Mouse (Mus musculus) CH12.LX (cell line): ENCODE measurements around the gene Prr5l. TPM values are rescaled to one million over a fixed set of nuclear protein-coding genes. Genes with fewer than 3 reads are reported as not detected.

Source experiments
- DNase-seq: peaks from one replicate; pipeline ENCODE4 v3.0.0-alpha.2; 2013; ENCODE audit errors: extremely low read depth
- H3K27ac ChIP-seq: 2 replicates; pipeline ENCODE4 v1.5.1; 2012; ENCODE audit warnings: low read depth, mild to moderate bottlenecking, control low read depth, moderate library complexity; ENCODE audit not compliant: insufficient read depth
- H3K27me3 ChIP-seq: replicated peaks from 2 replicates; pipeline ENCODE3; 2012; ENCODE audit warnings: inconsistent platforms
- H3K36me3 ChIP-seq, 2 experiments: replicated peaks in 1 of 2; 2 replicates each; pipeline versions ENCODE3 to v1.6.1; 2012; ENCODE audit warnings: inconsistent platforms in 1 of 2, low read length in 1 of 2, mild to moderate bottlenecking in 1 of 2, mixed read lengths in 1 of 2, moderate library complexity in 1 of 2; ENCODE audit not compliant: control insufficient read depth in 1 of 2, insufficient read depth in 1 of 2
- H3K4me1 ChIP-seq, 2 experiments: 2 replicates each; pipeline ENCODE4 v1.6.1; 2012; ENCODE audit warnings: inconsistent platforms in 1 of 2, moderate library complexity in 1 of 2; ENCODE audit not compliant: insufficient read depth in 2 of 2, control insufficient read depth in 1 of 2
- H3K4me2 ChIP-seq: 2 replicates; pipeline ENCODE4 v1.6.1; 2012; ENCODE audit warnings: low read depth, mild to moderate bottlenecking, control low read depth; ENCODE audit not compliant: poor library complexity, insufficient read depth, severe bottlenecking
- H3K4me3 ChIP-seq, 3 experiments: fragments of 150-350 bp in 1 of 3; sonication (generic) in 1 of 3; replicated peaks in 1 of 3; 2 replicates each; pipeline versions ENCODE3 to v1.5.1; 2011 to 2012; ENCODE audit warnings: low read depth in 2 of 3, low read length in 2 of 3, mild to moderate bottlenecking in 2 of 3, moderate library complexity in 2 of 3, control low read depth in 1 of 3, improper control_type of control experiment in 1 of 3, inconsistent platforms in 1 of 3, mixed read lengths in 1 of 3; ENCODE audit not compliant: poor library complexity in 1 of 3
- H3K79me2 ChIP-seq: replicated peaks from 2 replicates; pipeline ENCODE4 v1.6.1; 2012; ENCODE audit warnings: mild to moderate bottlenecking, moderate library complexity; ENCODE audit not compliant: control insufficient read depth, poor library complexity, insufficient read depth, severe bottlenecking; ENCODE audit errors: extremely low read depth
- H3K9ac ChIP-seq: 2 replicates; pipeline ENCODE4 v1.6.1; 2012; ENCODE audit warnings: low read depth, mild to moderate bottlenecking, control low read depth, moderate library complexity; ENCODE audit not compliant: insufficient read depth
- H3K9me3 ChIP-seq: replicated peaks from 2 replicates; pipeline ENCODE3; 2012; ENCODE audit warnings: low read length, inconsistent platforms, mixed read lengths
- BHLHE40 ChIP-seq: IDR thresholded peaks from 2 replicates; pipeline ENCODE4 v1.6.1; 2011; ENCODE audit warnings: mild to moderate bottlenecking, low read depth, low read length, improper control_type of control experiment
- JUN ChIP-seq: IDR thresholded peaks from 2 replicates; pipeline ENCODE4 v1.6.1; 2011; ENCODE audit warnings: low read depth, mild to moderate bottlenecking, low read length, improper control_type of control experiment, moderate library complexity; ENCODE audit not compliant: insufficient read depth
- JUND ChIP-seq: conservative IDR thresholded peaks from 2 replicates; pipeline ENCODE4 v1.6.1; 2011; ENCODE audit warnings: low read depth, low read length, improper control_type of control experiment
- KAT2A ChIP-seq: IDR thresholded peaks from 2 replicates; pipeline ENCODE4 v1.6.1; 2012; ENCODE audit warnings: low read length, improper control_type of control experiment, inconsistent platforms; ENCODE audit not compliant: insufficient replicate concordance
- MAX ChIP-seq: IDR thresholded peaks from 2 replicates; pipeline ENCODE4 v1.6.1; 2011; ENCODE audit warnings: low read length, improper control_type of control experiment
- MAZ ChIP-seq: IDR thresholded peaks from 2 replicates; pipeline ENCODE4 v1.6.1; 2012; ENCODE audit warnings: low read depth, mild to moderate bottlenecking, inconsistent platforms, low read length, improper control_type of control experiment, moderate library complexity
- MEF2A ChIP-seq: IDR thresholded peaks from 2 replicates; pipeline ENCODE4 v1.6.1; 2014; ENCODE audit warnings: low read depth, mild to moderate bottlenecking, inconsistent platforms, low read length, improper control_type of control experiment, borderline replicate concordance
- MYC ChIP-seq: IDR thresholded peaks from 2 replicates; pipeline ENCODE4 v1.6.1; 2011; ENCODE audit warnings: low read depth, mild to moderate bottlenecking, improper control_type of control experiment, low read length
- NELFE ChIP-seq: IDR thresholded peaks from 2 replicates; pipeline ENCODE4 v1.6.1; 2011; ENCODE audit warnings: low read depth, low read length, improper control_type of control experiment
- NRF1 ChIP-seq: IDR thresholded peaks from 2 replicates; pipeline ENCODE4 v1.6.1; 2014; ENCODE audit warnings: low read depth, mild to moderate bottlenecking, inconsistent platforms, low read length, improper control_type of control experiment, moderate library complexity
- PAX5 ChIP-seq: IDR thresholded peaks from 2 replicates; pipeline ENCODE4 v1.6.1; 2012; ENCODE audit warnings: low read length, inconsistent platforms, mixed read lengths
- POLR2A ChIP-seq: IDR thresholded peaks from 2 replicates; pipeline ENCODE4 v1.6.1; 2011; ENCODE audit warnings: low read depth, mild to moderate bottlenecking, improper control_type of control experiment, low read length
- SMC3 ChIP-seq: IDR thresholded peaks from 2 replicates; pipeline ENCODE4 v1.6.1; 2011; ENCODE audit warnings: low read depth, low read length, improper control_type of control experiment
- TBP ChIP-seq: conservative IDR thresholded peaks from 2 replicates; pipeline ENCODE4 v1.6.1; 2011; ENCODE audit warnings: low read depth, low read length, improper control_type of control experiment
- USF1 ChIP-seq: IDR thresholded peaks from 2 replicates; pipeline ENCODE4 v1.6.1; 2014; ENCODE audit warnings: low read depth, mild to moderate bottlenecking, inconsistent platforms, low read length, improper control_type of control experiment
- dilution Hi-C: fragments of 300-500 bp; cut with MboI; formaldehyde crosslinking; loops from 2 replicates; pipeline ENCODE4 v1.14.3; 2020; ENCODE audit warnings: low sequenced_read_pairs; ENCODE audit not compliant: extremely low pct_unique_long_range_greater_than_20kb, extremely low pct_ligation_motif_present
- in situ Hi-C: fragments of 300-500 bp; cut with MboI; formaldehyde crosslinking; loops from 3 replicates; pipeline ENCODE4 v1.14.3; 2019; ENCODE audit warnings: low sequenced_read_pairs, low pct_ligation_motif_present, low pct_unique_long_range_greater_than_20kb, mixed read lengths
- polyA plus RNA-seq: library from polyadenylated mRNA; unstranded; fragments of >175 nt; gene quantifications from 2 replicates; pipeline ENCODE4 v1.2.1, GENCODE M21; 2012; ENCODE audit warnings: low read depth; ENCODE audit not compliant: insufficient read length
- total RNA-seq, 2 experiments: library from RNA; depleted of rRNA; stranded (reverse); fragments of 300-350 nt in 1 of 2; fragments of >200 nt in 1 of 2; gene quantifications; 2 replicates each; pipeline ENCODE4 v1.2.3; 2012 to 2014

Gene Prr5l
- total RNA-seq (2012; rRNA removed): 0.17 and 0.93 TPM in 2 replicates
- total RNA-seq (2014; rRNA removed): 0.08 TPM in 1 of 2 replicates, not detected in the other
- polyA plus RNA-seq: 0.21 TPM in 1 of 2 replicates, not detected in the other

- H3K36me3 ChIP-seq: no peaks in the 10 kb centered on the region
- no peak within 1 kb of the TSS for H3K4me3 ChIP-seq
- no peak for DNase-seq
- no peak within 1 kb of the TSS for H3K4me2 ChIP-seq
- in situ Hi-C loops (no loop called here), dilution Hi-C loops (no loop called here)
- TF ChIP-seq POLR2A (no peak), JUN (no peak), NELFE (no peak), MAX (no peak)
- H3K27ac ChIP-seq: no peak within 1 kb of the TSS
- H3K9ac ChIP-seq: no peak within 1 kb of the TSS
- peaks cover 6 to 23% of the 10 kb centered on the region in 2 experiments for H3K4me1 ChIP-seq
- H3K27me3 ChIP-seq: peaks cover 2% of the 10 kb centered on the region
- H3K9me3 ChIP-seq: no peaks in the 10 kb centered on the region
- no peaks in the 10 kb centered on the region for H3K79me2 ChIP-seq
Measured at GRCm38 (mm10) chr2:101882998-101883397, at the start of gene Prr5l. Prr5l (minus strand) TSS chr2:101883027.

DNA sequence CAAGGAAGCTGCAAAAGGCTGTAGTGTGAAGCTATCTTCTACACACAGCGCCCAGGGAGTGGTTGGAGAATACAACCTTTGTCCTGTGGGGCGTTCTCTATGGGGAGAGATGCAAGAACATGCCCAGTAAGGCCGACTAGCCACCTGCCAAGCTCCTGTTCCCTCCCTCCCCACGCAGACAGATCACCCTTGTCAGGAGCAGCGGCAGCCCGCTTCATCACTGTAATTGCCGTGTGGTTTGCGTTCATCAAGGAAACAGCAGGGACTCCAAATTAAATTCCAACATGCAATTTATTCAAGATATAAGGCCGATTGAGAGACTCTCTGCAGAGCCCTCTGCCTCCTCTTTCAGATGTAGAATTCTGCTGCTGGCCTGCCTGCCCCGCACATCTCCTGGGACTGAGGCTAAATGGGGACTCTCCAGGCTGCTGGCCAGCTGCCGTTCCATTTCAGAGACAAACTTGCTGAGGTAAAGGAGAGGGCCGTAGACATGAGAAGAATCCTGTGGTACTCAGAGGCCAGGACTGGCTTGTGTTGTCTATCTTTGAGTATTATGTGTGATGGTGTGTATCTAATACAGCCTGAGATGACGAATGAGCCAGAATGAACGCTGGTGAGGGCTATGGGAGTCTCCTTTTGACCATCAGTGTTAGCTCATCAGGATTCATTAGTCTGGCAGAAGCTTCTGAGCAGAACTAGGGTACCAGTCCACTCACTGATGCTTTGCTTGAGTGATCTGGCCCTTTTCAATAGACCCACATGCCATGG, 49.5 kb upstream of the Prr5l start:
- Histone ChIP-seq H3K79me2 (no peaks in the 10 kb centered on the region), H3K9me3 (no peaks in the 10 kb centered on the region), H3K36me3 (no peaks in the 10 kb centered on the region), H3K4me1 (peaks cover 0 to 6% of the 10 kb centered on the region in 2 experiments; a peak in 1 of 4 replicates), H3K4me3 (no peak overlapping the region), H3K27me3 (no peaks in the 10 kb centered on the region), H3K9ac (no peak overlapping the region), H3K27ac (no peak overlapping the region)
- in situ Hi-C loops (no loop called here), dilution Hi-C loops (no loop called here)
- TF ChIP-seq KAT2A: no peak
- no peak for TF ChIP-seq BHLHE40
- TF ChIP-seq JUND: no peak
- no peak for TF ChIP-seq MAZ
- no peak for TF ChIP-seq NRF1
- no peak for TF ChIP-seq USF1
- TF ChIP-seq SMC3: no peak
- TF ChIP-seq PAX5: no peak
- no peak for TF ChIP-seq MYC
- TF ChIP-seq TBP: no peak
- TF ChIP-seq MEF2A: no peak
- TF ChIP-seq, all 38 proteins: peak for 0
- no peak for DNase-seq
- H3K4me2 ChIP-seq: no peak overlapping the region
